Mouse (Mus musculus): ENCODE measurements at regions not wholly inside any gene's neighbourhood (a gene's known extent, or its start where the extent isn't known, plus 50 kb on each side); places are given as distances from the start of the nearest gene placed in this dataset.

DNA sequence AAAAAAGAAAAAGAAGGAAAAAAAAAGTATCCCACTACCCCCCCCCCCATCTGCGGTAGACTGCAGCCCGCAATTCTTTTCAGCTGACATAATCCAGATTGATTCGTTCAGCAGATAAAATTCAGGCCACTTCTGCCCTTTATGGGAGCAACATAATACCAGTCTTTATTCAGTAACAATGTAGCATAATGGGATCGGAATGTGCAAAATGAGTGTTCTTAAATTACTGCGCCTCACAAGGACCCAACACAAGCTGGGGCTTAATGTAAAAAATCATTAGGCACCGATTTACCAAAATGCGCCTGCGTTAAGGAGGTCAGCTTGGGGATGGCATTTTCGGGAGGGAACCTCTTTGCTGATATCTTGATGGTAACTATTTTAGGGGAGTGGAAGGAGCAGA lies 409.2 kb downstream of the Zfp536 start:
- Histone ChIP-seq H3K9ac (ENCODE audit: low read length) (no peak overlapping the region), H3K27me3 (ENCODE audit: control insufficient read depth, insufficient read depth, low read length) (no peaks in the 10 kb centered on the region), H3K27ac (replicated peaks in 1 of 2; ENCODE audit: control insufficient read depth in 1 of 2, insufficient read depth in 1 of 2, low read depth in 2 of 2, low read length in 2 of 2) (no peak overlapping the region), H3K4me3 (ENCODE audit: control insufficient read depth in 1 of 2, insufficient read depth in 1 of 2, low read depth in 1 of 2, low read length in 2 of 2) (no peak overlapping the region), H3K36me3 (ENCODE audit: control insufficient read depth, insufficient read depth, low read length) (no peaks in the 10 kb centered on the region), H3K4me1 (ENCODE audit: control insufficient read depth in 2 of 2, insufficient read depth in 2 of 2, low read length in 2 of 2) (peaks cover 3 to 16% of the 10 kb centered on the region in 2 experiments), H3K9me3 (ENCODE audit: control insufficient read depth, low read length) (no peaks in the 10 kb centered on the region), H3K4me2 (ENCODE audit: low read length) (no peak overlapping the region)
- WGBS = 45% methylated on average over 9 of the region's 9 CpGs
- ATAC-seq (ENCODE audit: insufficient number of reproducible peaks, insufficient read depth, low FRiP score, low read depth) = no peak

GRCm38 (mm10) chr7:37366006-37366405 lies 407.4 kb downstream of the Zfp536 start:
- H3K4me2 ChIP-seq (ENCODE audit: low read length) = no peak overlapping the region
- H3K27me3 ChIP-seq (ENCODE audit: control insufficient read depth, insufficient read depth, low read length) = no peaks in the 10 kb centered on the region
- H3K9me3 ChIP-seq (ENCODE audit: control insufficient read depth, low read length) = no peaks in the 10 kb centered on the region
- 72% methylated on average over 19 of the region's 19 CpGs for WGBS
- no peak overlapping the region for H3K27ac ChIP-seq (replicated peaks in 1 of 2; ENCODE audit: control insufficient read depth in 1 of 2, insufficient read depth in 1 of 2, low read depth in 2 of 2, low read length in 2 of 2)
- ATAC-seq (ENCODE audit: insufficient number of reproducible peaks, insufficient read depth, low FRiP score, low read depth) = no peak
- peaks cover 3 to 16% of the 10 kb centered on the region in 2 experiments for H3K4me1 ChIP-seq (ENCODE audit: control insufficient read depth in 2 of 2, insufficient read depth in 2 of 2, low read length in 2 of 2)
- H3K36me3 ChIP-seq (ENCODE audit: control insufficient read depth, insufficient read depth, low read length) = no peaks in the 10 kb centered on the region
- H3K4me3 ChIP-seq (ENCODE audit: control insufficient read depth in 1 of 2, insufficient read depth in 1 of 2, low read depth in 1 of 2, low read length in 2 of 2) = no peak overlapping the region
- H3K9ac ChIP-seq (ENCODE audit: low read length) = no peak overlapping the region

- H3K4me2 ChIP-seq (ENCODE audit: low read length) = no peak overlapping the region
- no peaks in the 10 kb centered on the region for H3K36me3 ChIP-seq (ENCODE audit: control insufficient read depth, insufficient read depth, low read length)
- no peaks in the 10 kb centered on the region; the same call in 1 of the 2 replicates for H3K27me3 ChIP-seq (ENCODE audit: control insufficient read depth, insufficient read depth, low read length)
- H3K27ac ChIP-seq (replicated peaks in 1 of 2; ENCODE audit: control insufficient read depth in 1 of 2, insufficient read depth in 1 of 2, low read depth in 2 of 2, low read length in 2 of 2) = no peak overlapping the region
- ATAC-seq (ENCODE audit: insufficient number of reproducible peaks, insufficient read depth, low FRiP score, low read depth) = no peak
- H3K9ac ChIP-seq (ENCODE audit: low read length) = no peak overlapping the region
- no peak overlapping the region for H3K4me3 ChIP-seq (ENCODE audit: control insufficient read depth in 1 of 2, insufficient read depth in 1 of 2, low read depth in 1 of 2, low read length in 2 of 2)
- WGBS = 38% methylated on average over 4 of the region's 4 CpGs
- H3K4me1 ChIP-seq (ENCODE audit: control insufficient read depth in 2 of 2, insufficient read depth in 2 of 2, low read length in 2 of 2) = no peaks in the 10 kb centered on the region
- H3K9me3 ChIP-seq (ENCODE audit: control insufficient read depth, low read length) = no peaks in the 10 kb centered on the region
These were observed 403.7 kb downstream of the Zfp536 start for GRCm38 (mm10) chr7:37369698-37370097.

GRCm38 (mm10) chr7:37373864-37374263 lies 399.6 kb downstream of the Zfp536 start:
- H3K4me3 ChIP-seq (ENCODE audit: control insufficient read depth in 1 of 2, insufficient read depth in 1 of 2, low read depth in 1 of 2, low read length in 2 of 2) = no peak overlapping the region
- no peak for ATAC-seq (ENCODE audit: insufficient number of reproducible peaks, insufficient read depth, low FRiP score, low read depth)
- H3K36me3 ChIP-seq (ENCODE audit: control insufficient read depth, insufficient read depth, low read length) = no peaks in the 10 kb centered on the region
- H3K9me3 ChIP-seq (ENCODE audit: control insufficient read depth, low read length) = no peaks in the 10 kb centered on the region
- peaks cover 5% of the 10 kb centered on the region; the same call in 1 of the 2 replicates for H3K27me3 ChIP-seq (ENCODE audit: control insufficient read depth, insufficient read depth, low read length)
- no peak overlapping the region for H3K27ac ChIP-seq (replicated peaks in 1 of 2; ENCODE audit: control insufficient read depth in 1 of 2, insufficient read depth in 1 of 2, low read depth in 2 of 2, low read length in 2 of 2)
- 14% methylated on average over 11 of the region's 11 CpGs for WGBS
- H3K4me2 ChIP-seq (ENCODE audit: low read length) = peak overlapping the region; percentile 15; the same call in 1 of the 2 replicates
- H3K9ac ChIP-seq (ENCODE audit: low read length) = no peak overlapping the region
- H3K4me1 ChIP-seq (ENCODE audit: control insufficient read depth in 2 of 2, insufficient read depth in 2 of 2, low read length in 2 of 2) = peaks cover 5 to 8% of the 10 kb centered on the region in 2 experiments; a peak in 1 of 4 replicates

DNA sequence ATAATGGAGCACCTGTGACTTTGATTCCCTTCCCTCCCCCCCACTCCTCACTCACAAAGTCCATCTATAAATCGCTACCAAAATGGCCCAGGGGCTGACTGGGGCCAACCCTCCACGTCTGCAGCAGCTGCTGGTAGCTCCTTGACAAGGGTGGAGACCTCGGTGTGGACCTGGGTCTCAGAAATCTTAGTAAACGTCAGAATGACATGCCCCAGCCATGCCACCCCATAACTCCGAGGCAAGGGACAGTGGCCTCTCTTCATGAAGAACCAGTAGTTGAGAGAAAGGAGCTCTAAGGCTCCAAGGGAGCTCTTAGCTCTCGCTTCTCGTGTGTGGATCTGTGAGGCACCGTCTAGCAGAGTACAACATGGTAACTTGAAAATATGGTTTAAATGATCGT lies 398.4 kb downstream of the Zfp536 start:
- WGBS = 76% methylated on average over 9 of the region's 9 CpGs

GRCm38 (mm10) chr7:37375591-37375990 lies 397.9 kb downstream of the Zfp536 start:
- no peaks in the 10 kb centered on the region for H3K9me3 ChIP-seq (ENCODE audit: control insufficient read depth, low read length)
- H3K4me3 ChIP-seq (ENCODE audit: control insufficient read depth in 1 of 2, insufficient read depth in 1 of 2, low read depth in 1 of 2, low read length in 2 of 2) = no peak overlapping the region
- no peak overlapping the region for H3K4me2 ChIP-seq (ENCODE audit: low read length)
- H3K27me3 ChIP-seq (ENCODE audit: control insufficient read depth, insufficient read depth, low read length) = peaks cover 5% of the 10 kb centered on the region; the same call in 1 of the 2 replicates
- H3K27ac ChIP-seq (replicated peaks in 1 of 2; ENCODE audit: control insufficient read depth in 1 of 2, insufficient read depth in 1 of 2, low read depth in 2 of 2, low read length in 2 of 2) = no peak overlapping the region
- peaks cover 5 to 8% of the 10 kb centered on the region in 2 experiments; a peak in 1 of 4 replicates for H3K4me1 ChIP-seq (ENCODE audit: control insufficient read depth in 2 of 2, insufficient read depth in 2 of 2, low read length in 2 of 2)
- no peak for ATAC-seq (ENCODE audit: insufficient number of reproducible peaks, insufficient read depth, low FRiP score, low read depth)
- 66% methylated on average over 11 of the region's 11 CpGs for WGBS
- H3K9ac ChIP-seq (ENCODE audit: low read length) = no peak overlapping the region
- H3K36me3 ChIP-seq (ENCODE audit: control insufficient read depth, insufficient read depth, low read length) = no peaks in the 10 kb centered on the region

More for the DNA sequence above, 398.4 kb downstream of the Zfp536 start:
- Histone ChIP-seq H3K27me3 (ENCODE audit: control insufficient read depth, insufficient read depth, low read length) (peaks cover 5% of the 10 kb centered on the region; the same call in 1 of the 2 replicates), H3K4me3 (ENCODE audit: control insufficient read depth in 1 of 2, insufficient read depth in 1 of 2, low read depth in 1 of 2, low read length in 2 of 2) (no peak overlapping the region), H3K9ac (ENCODE audit: low read length) (no peak overlapping the region), H3K4me2 (ENCODE audit: low read length) (no peak overlapping the region), H3K9me3 (ENCODE audit: control insufficient read depth, low read length) (no peaks in the 10 kb centered on the region), H3K4me1 (ENCODE audit: control insufficient read depth in 2 of 2, insufficient read depth in 2 of 2, low read length in 2 of 2) (peaks cover 5 to 8% of the 10 kb centered on the region in 2 experiments; a peak in 1 of 4 replicates), H3K27ac (replicated peaks in 1 of 2; ENCODE audit: control insufficient read depth in 1 of 2, insufficient read depth in 1 of 2, low read depth in 2 of 2, low read length in 2 of 2) (no peak overlapping the region), H3K36me3 (ENCODE audit: control insufficient read depth, insufficient read depth, low read length) (no peaks in the 10 kb centered on the region)
- no peak for ATAC-seq (ENCODE audit: insufficient number of reproducible peaks, insufficient read depth, low FRiP score, low read depth)

- no peaks in the 10 kb centered on the region for H3K36me3 ChIP-seq (ENCODE audit: control insufficient read depth, insufficient read depth, low read length)
- no peak overlapping the region for H3K4me3 ChIP-seq (ENCODE audit: control insufficient read depth in 1 of 2, insufficient read depth in 1 of 2, low read depth in 1 of 2, low read length in 2 of 2)
- peaks cover 5 to 8% of the 10 kb centered on the region in 2 experiments; a peak in 1 of 4 replicates for H3K4me1 ChIP-seq (ENCODE audit: control insufficient read depth in 2 of 2, insufficient read depth in 2 of 2, low read length in 2 of 2)
- no peak overlapping the region for H3K4me2 ChIP-seq (ENCODE audit: low read length)
- ATAC-seq (ENCODE audit: insufficient number of reproducible peaks, insufficient read depth, low FRiP score, low read depth) = no peak
- H3K27me3 ChIP-seq (ENCODE audit: control insufficient read depth, insufficient read depth, low read length) = peaks cover 5% of the 10 kb centered on the region; the same call in 1 of the 2 replicates
- no peak overlapping the region for H3K27ac ChIP-seq (replicated peaks in 1 of 2; ENCODE audit: control insufficient read depth in 1 of 2, insufficient read depth in 1 of 2, low read depth in 2 of 2, low read length in 2 of 2)
- no peaks in the 10 kb centered on the region for H3K9me3 ChIP-seq (ENCODE audit: control insufficient read depth, low read length)
- H3K9ac ChIP-seq (ENCODE audit: low read length) = no peak overlapping the region
- 23% methylated on average over 6 of the region's 6 CpGs for WGBS
These were observed 397.2 kb downstream of the Zfp536 start for GRCm38 (mm10) chr7:37376207-37376606.
